Mouse (Mus musculus) megakaryocyte, embryonic 14.5 days (primary cell): Measurements from ENCODE around the gene Sarm1. TPM values are rescaled to one million over a fixed set of nuclear protein-coding genes. Genes with fewer than 3 reads are reported as not detected.

Experiments
- H3K27me3 ChIP-seq: replicated peaks from 2 replicates; pipeline ENCODE3; 2012; ENCODE audit warnings: inconsistent platforms
- H3K36me3 ChIP-seq: replicated peaks from 2 replicates; pipeline ENCODE3; 2012; ENCODE audit warnings: low read length, inconsistent platforms, mixed read lengths
- H3K4me1 ChIP-seq: 2 replicates; pipeline ENCODE4 v1.6.1; 2012; ENCODE audit warnings: inconsistent platforms
- H3K4me3 ChIP-seq: replicated peaks from 2 replicates; pipeline ENCODE3; 2012; ENCODE audit warnings: moderate library complexity, mild to moderate bottlenecking, inconsistent platforms
- H3K9me3 ChIP-seq: 2 replicates; pipeline ENCODE4 v1.6.1; 2012; ENCODE audit warnings: inconsistent platforms
- FLI1 ChIP-seq: IDR thresholded peaks from 2 replicates; pipeline ENCODE4 v1.6.1; 2012; ENCODE audit warnings: low read length, inconsistent platforms, mixed read lengths
- GATA1 ChIP-seq: IDR thresholded peaks from 3 replicates; pipeline ENCODE4 v1.6.1; 2012; ENCODE audit warnings: mixed read lengths, low read length, inconsistent platforms, borderline replicate concordance
- polyA plus RNA-seq: library from polyadenylated mRNA; stranded (reverse); fragments of >175 nt; gene quantifications from 2 replicates; pipeline ENCODE4 v1.2.3, GENCODE M21; 2012; ENCODE audit warnings: low replicate concordance; ENCODE audit not compliant: insufficient read depth

Sarm1 gene
- polyA plus RNA-seq, 1 experiment, result not detected

DNA sequence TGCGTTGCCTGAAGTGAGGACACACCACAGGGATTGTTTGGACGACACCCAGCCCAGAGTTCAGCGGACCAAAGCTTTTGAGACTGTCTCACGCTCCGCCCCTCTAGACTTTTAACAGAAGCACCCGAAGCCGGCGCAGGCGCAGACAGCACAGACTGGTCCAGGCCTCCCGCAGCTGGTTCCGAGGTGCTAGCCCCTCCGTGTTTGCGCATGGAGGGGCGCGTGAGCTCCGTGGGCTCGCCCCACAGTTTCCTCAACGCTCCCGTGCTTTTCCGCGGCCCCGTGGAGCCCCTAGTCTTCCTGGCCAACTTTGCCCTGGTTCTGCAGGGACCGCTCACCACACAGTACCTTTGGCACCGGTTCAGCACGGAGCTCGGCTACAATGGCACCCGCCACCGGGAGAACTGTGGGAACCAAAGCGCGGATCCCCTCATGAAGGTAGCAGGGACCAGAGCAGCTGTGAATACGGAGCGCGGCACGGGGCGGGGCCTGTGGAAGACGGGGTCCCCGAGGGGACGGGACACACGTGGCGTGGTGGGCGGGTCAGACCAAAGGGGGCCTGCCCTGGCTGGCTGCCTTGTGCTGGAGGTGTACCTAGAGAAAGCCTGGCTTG, 31.9 kb downstream of the Sarm1 start, which contains the start of gene Slc46a1:
Gene Slc46a1 (plus strand): TSS at position 130 of the 613 bp plus-strand sequence.
- peak within 1 kb of the TSS; percentile 89 for H3K4me3 ChIP-seq
- H3K36me3 ChIP-seq, result no peaks in the 10 kb centered on the region
- peaks cover 59% of the 10 kb centered on the region for H3K27me3 ChIP-seq
- TF ChIP-seq GATA1, result no peak
- TF ChIP-seq FLI1, result no peak
- H3K9me3 ChIP-seq, result peaks cover 8% of the 10 kb centered on the region
- peaks cover 49% of the 10 kb centered on the region for H3K4me1 ChIP-seq

DNA sequence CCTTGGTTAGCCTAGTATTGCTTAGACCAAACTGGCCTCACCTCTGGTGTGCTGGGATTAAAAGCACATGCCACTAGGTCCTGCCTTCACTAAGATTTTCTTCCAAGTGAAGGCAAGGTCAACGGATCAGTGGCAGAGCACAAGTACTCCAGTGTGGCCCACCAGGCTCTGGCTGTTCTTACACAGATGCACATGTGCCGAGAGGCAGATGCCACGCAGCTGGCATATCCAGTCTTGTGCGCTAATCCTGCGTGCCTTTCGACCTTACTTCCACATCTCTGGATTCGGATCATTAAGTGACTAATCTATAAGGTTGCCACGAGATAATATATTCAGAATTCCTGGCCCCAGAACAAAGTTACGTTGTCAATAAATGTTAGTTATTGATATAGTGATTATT, 32.4 kb downstream of the Sarm1 start:
- peaks cover 49% of the 10 kb centered on the region for H3K4me1 ChIP-seq
- no peaks in the 10 kb centered on the region for H3K36me3 ChIP-seq
- no peak for TF ChIP-seq FLI1
- H3K4me3 ChIP-seq, result peak overlapping the region; percentile 89
- peaks cover 8% of the 10 kb centered on the region for H3K9me3 ChIP-seq
- H3K27me3 ChIP-seq, result peaks cover 57% of the 10 kb centered on the region

DNA sequence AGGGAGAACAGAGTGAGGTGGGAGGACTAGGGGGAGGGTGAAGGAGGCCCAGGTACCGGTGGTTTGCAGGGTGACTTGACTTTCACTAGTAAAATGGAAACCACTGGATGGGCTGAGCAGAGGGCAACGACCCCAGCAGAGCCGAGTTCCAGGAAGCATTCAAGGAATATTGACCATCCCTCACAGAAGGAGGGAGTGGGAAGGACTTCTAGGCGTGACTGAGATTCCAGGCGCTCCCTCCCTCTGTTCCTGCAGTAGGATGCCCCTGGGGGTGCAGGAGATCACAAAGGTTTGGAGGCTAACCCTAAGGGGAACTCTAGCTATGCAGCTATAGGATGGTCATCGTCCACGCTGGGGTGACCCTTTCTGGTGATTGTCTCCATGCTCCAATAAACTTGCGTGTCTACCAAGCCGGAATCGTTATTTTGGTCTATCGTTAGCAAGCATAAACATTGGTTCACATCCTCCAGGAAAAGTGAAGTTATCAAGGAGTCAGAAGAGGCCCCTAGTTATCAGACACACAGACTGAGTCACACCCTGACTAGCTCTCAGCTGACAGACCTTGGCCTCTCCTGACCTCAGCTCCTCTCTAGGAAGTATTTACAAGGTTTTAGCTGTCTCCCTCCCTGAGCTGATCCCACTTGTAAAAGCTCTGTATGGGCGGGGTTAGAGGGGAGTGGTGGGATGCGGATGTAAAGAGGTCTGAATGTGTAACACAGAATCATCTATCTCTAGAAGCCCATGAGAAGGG, 34.1 kb downstream of the Sarm1 start:
- Histone ChIP-seq H3K4me3 (no peak overlapping the region), H3K4me1 (peaks cover 47% of the 10 kb centered on the region), H3K27me3 (peaks cover 47% of the 10 kb centered on the region), H3K36me3 (no peaks in the 10 kb centered on the region), H3K9me3 (peaks cover 8% of the 10 kb centered on the region)
- TF ChIP-seq GATA1 (no peak), FLI1 (no peak)

DNA sequence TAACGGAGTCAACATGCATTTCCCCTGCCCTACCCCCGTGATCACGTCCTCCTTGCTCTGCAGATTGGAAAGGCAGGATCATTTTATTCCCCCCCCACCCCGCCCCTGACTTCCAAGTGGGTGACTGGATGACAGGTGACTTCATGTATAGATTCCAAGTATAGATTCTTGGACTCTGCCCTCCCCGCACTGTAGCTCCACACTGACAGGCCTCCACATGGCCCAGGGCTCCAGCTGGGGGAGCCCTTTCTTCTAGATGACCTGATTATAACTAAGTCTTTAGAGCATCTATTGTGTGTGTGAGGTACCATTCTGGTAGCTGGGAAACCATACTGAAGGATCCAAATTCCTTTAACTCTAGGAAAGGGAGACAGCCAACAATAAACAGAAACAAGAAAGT, 34.9 kb downstream of the Sarm1 start:
- TF ChIP-seq FLI1 (no peak), GATA1 (no peak)
- H3K4me1 ChIP-seq, result peaks cover 40% of the 10 kb centered on the region

DNA sequence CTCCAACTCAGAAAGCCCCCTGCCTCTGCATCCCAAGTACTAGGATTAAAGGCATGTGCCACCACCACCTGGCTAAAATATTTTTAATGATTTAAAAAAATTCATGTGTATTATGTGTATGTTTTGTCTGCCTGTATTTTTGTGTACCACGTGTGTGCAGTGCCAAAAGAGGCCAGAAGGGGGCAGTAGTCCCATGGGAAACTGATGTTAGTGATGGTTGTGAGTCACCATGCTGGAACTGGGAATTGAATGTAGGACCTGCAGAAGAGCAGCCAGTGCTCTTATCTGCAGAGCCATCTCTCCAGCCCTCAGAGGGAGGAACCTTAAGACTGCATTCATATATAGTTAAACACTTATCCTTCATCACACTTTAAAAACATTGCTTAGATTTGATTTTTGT, 35.7 kb downstream of the Sarm1 start:
- no peak for TF ChIP-seq GATA1
- TF ChIP-seq FLI1, result no peak
- Histone ChIP-seq H3K36me3 (no peaks in the 10 kb centered on the region), H3K4me3 (no peak overlapping the region), H3K9me3 (peaks cover 8% of the 10 kb centered on the region), H3K4me1 (peaks cover 37% of the 10 kb centered on the region), H3K27me3 (peaks cover 35% of the 10 kb centered on the region)

More for the DNA sequence above, 34.9 kb downstream of the Sarm1 start:
- Histone ChIP-seq H3K36me3 (no peaks in the 10 kb centered on the region), H3K27me3 (peaks cover 40% of the 10 kb centered on the region), H3K9me3 (peaks cover 8% of the 10 kb centered on the region), H3K4me3 (no peak overlapping the region)

DNA sequence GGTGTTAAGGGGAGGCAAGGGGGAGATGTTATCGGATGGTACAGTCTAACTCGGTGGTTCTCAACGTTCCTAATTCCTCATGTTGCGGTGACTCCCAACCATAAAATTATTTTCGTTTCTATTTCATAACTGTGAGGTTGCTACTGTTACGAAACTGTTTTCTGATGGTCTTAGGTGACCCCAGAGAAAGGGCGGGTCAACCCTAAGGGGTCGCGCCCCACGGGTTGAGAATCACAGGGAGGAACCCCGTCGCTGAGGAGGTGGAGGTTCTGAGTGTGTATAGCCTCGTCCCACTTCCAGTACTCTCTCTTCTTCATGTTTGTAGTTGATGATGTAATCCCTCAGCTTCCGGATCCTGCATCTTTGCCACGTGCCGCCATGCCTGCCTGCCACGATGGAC, 38.8 kb downstream of the Sarm1 start:
- TF ChIP-seq GATA1 (no peak), FLI1 (no peak)
- peaks cover 24% of the 10 kb centered on the region for H3K27me3 ChIP-seq

DNA sequence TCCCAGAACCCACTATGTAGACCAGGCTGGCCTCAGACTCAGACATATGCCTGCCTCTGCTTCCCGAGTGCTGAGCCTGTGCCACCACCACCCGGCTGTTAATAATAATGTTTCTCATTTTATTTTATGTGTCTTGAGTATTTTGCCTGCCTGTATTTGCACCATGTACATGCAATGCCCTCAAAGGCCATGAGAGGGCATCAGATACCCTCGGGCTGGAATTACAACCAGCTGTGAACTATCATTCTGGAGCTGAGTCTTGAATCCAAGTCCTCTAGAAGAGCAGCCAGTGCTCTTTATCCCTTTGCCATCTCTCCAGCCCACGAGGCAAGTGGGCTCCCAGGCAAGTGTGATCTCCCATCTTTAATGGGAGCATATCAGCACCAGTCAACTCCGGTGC, 42.2 kb downstream of the Sarm1 start:
- Histone ChIP-seq H3K9me3 (no peaks in the 10 kb centered on the region), H3K4me1 (peaks cover 13% of the 10 kb centered on the region), H3K4me3 (no peak overlapping the region), H3K36me3 (no peaks in the 10 kb centered on the region), H3K27me3 (peaks cover 35% of the 10 kb centered on the region)
- TF ChIP-seq GATA1, result no peak
- TF ChIP-seq FLI1, result no peak

More for the DNA sequence above, 38.8 kb downstream of the Sarm1 start:
- H3K9me3 ChIP-seq, result peaks cover 8% of the 10 kb centered on the region
- H3K4me3 ChIP-seq, result no peak overlapping the region
- peaks cover 17% of the 10 kb centered on the region for H3K4me1 ChIP-seq
- H3K36me3 ChIP-seq, result no peaks in the 10 kb centered on the region

DNA sequence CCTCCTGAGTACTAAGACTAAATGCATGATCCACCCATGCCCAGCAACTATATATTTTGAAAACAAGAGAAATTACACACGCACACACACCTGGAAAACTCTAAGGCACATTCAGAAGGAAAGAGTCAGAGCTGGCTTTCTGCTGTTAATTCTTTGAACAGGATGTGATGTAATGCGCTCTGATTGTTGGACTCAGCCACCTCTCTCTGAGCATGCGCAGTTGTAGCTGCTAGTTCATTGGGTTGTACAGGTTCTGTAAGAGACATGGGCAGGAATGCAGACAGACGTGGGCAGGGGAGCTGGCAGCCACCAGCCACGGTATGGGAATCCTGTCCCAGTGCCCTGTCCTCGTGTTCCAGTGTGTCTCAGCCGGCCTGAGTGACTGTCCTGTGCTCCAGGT, 43.3 kb downstream of the Sarm1 start:
- H3K4me3 ChIP-seq, result peak overlapping the region; percentile 5
- peaks cover 16% of the 10 kb centered on the region for H3K4me1 ChIP-seq
- H3K27me3 ChIP-seq, result peaks cover 41% of the 10 kb centered on the region
- H3K36me3 ChIP-seq, result no peaks in the 10 kb centered on the region
- no peaks in the 10 kb centered on the region for H3K9me3 ChIP-seq
- TF ChIP-seq FLI1, result no peak
- no peak for TF ChIP-seq GATA1

DNA sequence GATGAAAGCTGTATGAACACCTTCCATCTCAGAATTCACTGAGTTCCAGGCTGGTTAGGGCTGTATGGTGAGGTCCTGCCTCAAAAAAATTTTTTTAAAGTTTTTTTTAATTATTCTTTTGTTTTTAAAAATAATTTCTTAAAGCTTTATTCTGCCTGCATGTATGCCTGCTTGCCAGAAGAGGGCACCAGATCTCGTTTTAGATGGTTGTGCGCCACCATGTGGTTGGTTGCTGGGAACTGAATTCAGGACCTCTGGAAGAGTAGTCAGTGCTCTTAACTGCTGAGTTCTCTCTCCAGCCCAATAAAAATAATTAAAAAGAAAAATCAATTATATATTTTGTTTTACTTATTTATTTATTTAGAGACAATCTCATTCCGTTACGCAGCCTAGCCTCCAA, 43.9 kb downstream of the Sarm1 start:
- Histone ChIP-seq H3K4me1 (peaks cover 16% of the 10 kb centered on the region), H3K9me3 (no peaks in the 10 kb centered on the region), H3K27me3 (peaks cover 39% of the 10 kb centered on the region), H3K36me3 (no peaks in the 10 kb centered on the region), H3K4me3 (no peak overlapping the region)
- no peak for TF ChIP-seq FLI1
- no peak for TF ChIP-seq GATA1

DNA sequence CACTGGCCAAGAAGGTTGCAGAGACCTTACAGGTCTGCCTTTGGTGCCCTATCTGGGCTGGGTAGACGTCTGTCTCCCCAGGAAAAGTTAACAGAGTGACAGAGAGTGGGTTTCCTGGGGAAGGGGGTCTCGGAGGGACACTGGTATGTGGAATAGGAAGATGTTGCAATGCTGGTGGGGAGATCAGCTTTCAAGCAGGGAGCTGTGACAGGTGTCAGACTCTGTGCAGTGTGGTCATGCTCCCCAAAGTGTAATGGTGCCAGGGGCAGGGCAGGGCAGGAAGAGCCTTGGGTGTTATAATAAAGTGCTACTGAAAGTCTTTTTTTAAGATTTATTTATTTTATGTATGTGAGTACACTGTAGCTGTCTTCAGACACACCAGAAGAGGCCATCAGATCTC, 47.2 kb downstream of the Sarm1 start:
- Histone ChIP-seq H3K27me3 (peaks cover 33% of the 10 kb centered on the region), H3K4me3 (no peak overlapping the region), H3K4me1 (peaks cover 22% of the 10 kb centered on the region), H3K36me3 (no peaks in the 10 kb centered on the region), H3K9me3 (no peaks in the 10 kb centered on the region)
- TF ChIP-seq GATA1 (no peak), FLI1 (no peak)

DNA sequence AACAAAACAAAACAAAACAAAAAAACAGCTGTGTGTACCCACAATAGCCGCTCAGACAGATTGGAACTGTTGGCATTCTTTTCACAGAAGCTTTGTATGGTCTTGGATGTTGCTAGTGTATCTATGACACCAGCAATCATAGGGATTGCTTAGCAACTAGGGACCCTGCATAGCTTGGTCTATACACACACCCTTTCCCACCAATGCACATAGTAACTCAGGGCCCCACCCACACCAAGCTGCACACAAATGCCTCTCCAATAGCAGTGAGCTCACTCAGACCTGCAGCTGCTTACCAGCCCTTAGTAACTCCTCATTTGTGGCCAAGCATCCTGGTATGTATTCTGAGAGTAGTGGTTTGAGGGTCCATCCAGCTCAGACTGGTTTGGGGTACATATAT, 49.3 kb downstream of the Sarm1 start:
- H3K4me3 ChIP-seq, result no peak overlapping the region

More for the DNA sequence above, 49.3 kb downstream of the Sarm1 start:
- TF ChIP-seq FLI1 (no peak), GATA1 (no peak)
- H3K9me3 ChIP-seq, result no peaks in the 10 kb centered on the region
- peaks cover 41% of the 10 kb centered on the region for H3K27me3 ChIP-seq
- peaks cover 17% of the 10 kb centered on the region for H3K4me1 ChIP-seq
- no peaks in the 10 kb centered on the region for H3K36me3 ChIP-seq
